Mouse (Mus musculus): Measurements from ENCODE around the gene Samd4. TPM values are rescaled to one million over a fixed set of nuclear protein-coding genes. Genes with fewer than 3 reads are reported as not detected.

The Samd4 gene
- polyA plus RNA-seq, 1 experiment from 2014 or later, result 6.3 TPM

DNA sequence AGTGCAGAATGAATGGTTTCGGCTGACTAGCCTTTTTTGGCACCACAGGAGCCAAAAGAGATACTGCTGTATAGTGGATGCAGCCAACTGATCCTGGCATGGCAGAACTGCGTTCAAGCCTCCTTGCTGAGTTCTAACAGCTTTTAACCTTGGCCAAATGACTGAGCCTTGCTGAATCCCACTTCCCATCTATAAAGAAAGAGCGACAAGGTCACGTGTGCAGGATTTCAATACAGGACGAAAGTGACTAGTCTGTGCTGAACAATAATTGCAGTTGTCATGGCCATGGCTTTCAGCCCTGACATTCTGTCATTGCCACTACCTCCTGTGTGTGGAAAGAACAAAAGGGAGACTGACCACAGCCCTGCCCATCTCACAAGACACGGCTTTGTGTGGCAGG, 99.5 kb downstream of the Samd4 start:
- no peak for ATAC-seq
- Histone ChIP-seq H3K27ac (ENCODE audit: low read length) (no peak overlapping the region), H3K27me3 (replicated peaks; ENCODE audit: insufficient read depth, low read length) (no peaks in the 10 kb centered on the region), H3K4me1 (ENCODE audit: insufficient read depth, low read depth, low read length) (no peaks in the 10 kb centered on the region), H3K4me2 (replicated peaks; ENCODE audit: low read depth, low read length) (no peak overlapping the region), H3K4me3 (ENCODE audit: low read depth, low read length) (no peak overlapping the region), H3K9ac (replicated peaks; ENCODE audit: low read depth) (no peak overlapping the region), H3K36me3 (ENCODE audit: insufficient read depth, low read length) (no peaks in the 10 kb centered on the region), H3K9me3 (ENCODE audit: low read length) (no peaks in the 10 kb centered on the region)
- TF ChIP-seq EP300 (IDR thresholded peaks at IDR 0.05) (no peak), CTCF (IDR thresholded peaks at IDR 0.05) (no peak)
- WGBS, result 83% methylated on average over 6 of the region's 6 CpGs
- no peak for DNase-seq (ENCODE audit: low spot score)

- peak; percentile 59 for ATAC-seq
- WGBS, result 54% methylated on average over 8 of the region's 8 CpGs
Observed at GRCm38 (mm10) chr14:46984542-46985125, 102.0 kb downstream of the Samd4 start.

GRCm38 (mm10) chr14:46989694-46990093, 107.0 kb downstream of the Samd4 start:
- no peaks in the 10 kb centered on the region for H3K9me3 ChIP-seq (ENCODE audit: low read length)
- peaks cover 4% of the 10 kb centered on the region; the same call in 1 of the 2 replicates for H3K4me1 ChIP-seq (ENCODE audit: insufficient read depth, low read depth, low read length)
- DNase-seq (ENCODE audit: low spot score) (peak; percentile 70), ATAC-seq (peak; percentile 68)
- H3K4me2 ChIP-seq (replicated peaks; ENCODE audit: low read depth, low read length), result no peak overlapping the region
- no peak overlapping the region for H3K9ac ChIP-seq (replicated peaks; ENCODE audit: low read depth)
- TF ChIP-seq CTCF (IDR thresholded peaks at IDR 0.05), result no peak
- TF ChIP-seq EP300 (IDR thresholded peaks at IDR 0.05), result no peak
- H3K4me3 ChIP-seq (ENCODE audit: low read depth, low read length), result no peak overlapping the region
- H3K36me3 ChIP-seq (ENCODE audit: insufficient read depth, low read length), result no peaks in the 10 kb centered on the region
- no peaks in the 10 kb centered on the region for H3K27me3 ChIP-seq (replicated peaks; ENCODE audit: insufficient read depth, low read length)
- WGBS, result 64% methylated on average over 4 of the region's 4 CpGs
- H3K27ac ChIP-seq (ENCODE audit: low read length), result no peak overlapping the region

More at GRCm38 (mm10) chr14:46984542-46985125, 102.0 kb downstream of the Samd4 start:
- Histone ChIP-seq H3K27me3 (replicated peaks; ENCODE audit: insufficient read depth, low read length) (no peaks in the 10 kb centered on the region), H3K27ac (ENCODE audit: low read length) (no peak overlapping the region), H3K4me1 (ENCODE audit: insufficient read depth, low read depth, low read length) (no peaks in the 10 kb centered on the region), H3K4me3 (ENCODE audit: low read depth, low read length) (no peak overlapping the region), H3K36me3 (ENCODE audit: insufficient read depth, low read length) (no peaks in the 10 kb centered on the region), H3K9ac (replicated peaks; ENCODE audit: low read depth) (no peak overlapping the region), H3K4me2 (replicated peaks; ENCODE audit: low read depth, low read length) (no peak overlapping the region), H3K9me3 (ENCODE audit: low read length) (no peaks in the 10 kb centered on the region)
- no peak for TF ChIP-seq CTCF (IDR thresholded peaks at IDR 0.05)
- TF ChIP-seq EP300 (IDR thresholded peaks at IDR 0.05), result no peak
- peak; percentile 54 for DNase-seq (ENCODE audit: low spot score)

- TF ChIP-seq CTCF (IDR thresholded peaks at IDR 0.05) (no peak), EP300 (IDR thresholded peaks at IDR 0.05) (no peak)
- ATAC-seq (no peak), DNase-seq (ENCODE audit: low spot score) (no peak)
- Histone ChIP-seq H3K4me1 (ENCODE audit: insufficient read depth, low read depth, low read length) (peaks cover 4% of the 10 kb centered on the region; the same call in 1 of the 2 replicates), H3K4me3 (ENCODE audit: low read depth, low read length) (no peak overlapping the region), H3K9me3 (ENCODE audit: low read length) (no peaks in the 10 kb centered on the region), H3K4me2 (replicated peaks; ENCODE audit: low read depth, low read length) (no peak overlapping the region), H3K36me3 (ENCODE audit: insufficient read depth, low read length) (no peaks in the 10 kb centered on the region), H3K27ac (ENCODE audit: low read length) (no peak overlapping the region), H3K27me3 (replicated peaks; ENCODE audit: insufficient read depth, low read length) (no peaks in the 10 kb centered on the region), H3K9ac (replicated peaks; ENCODE audit: low read depth) (no peak overlapping the region)
- WGBS, result 85% methylated on average over 3 of the region's 3 CpGs
Observed at GRCm38 (mm10) chr14:46990450-46990849, 107.8 kb downstream of the Samd4 start.

DNA sequence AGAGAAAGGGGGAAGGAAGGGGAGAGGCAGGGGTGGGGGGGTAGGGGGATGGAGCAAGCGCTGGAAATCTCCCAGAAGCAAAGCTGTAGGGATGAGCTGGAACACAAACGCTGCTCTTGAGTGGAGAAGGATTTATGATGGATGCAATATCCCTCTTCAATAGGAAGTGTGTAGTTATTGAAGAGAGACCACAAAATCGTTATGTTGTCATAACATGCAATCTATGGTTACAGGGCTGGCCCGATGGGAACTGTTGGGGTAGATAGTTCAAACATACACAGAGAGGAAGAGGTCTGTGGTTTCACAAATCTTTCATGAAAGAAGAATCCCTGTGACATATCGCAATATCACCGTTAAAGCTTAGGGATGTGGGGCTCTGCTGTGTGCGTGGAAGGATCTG, 112.0 kb downstream of the Samd4 start:
- H3K4me2 ChIP-seq (replicated peaks; ENCODE audit: low read depth, low read length), result no peak overlapping the region
- 63% methylated on average over 7 of the region's 7 CpGs for WGBS

DNA sequence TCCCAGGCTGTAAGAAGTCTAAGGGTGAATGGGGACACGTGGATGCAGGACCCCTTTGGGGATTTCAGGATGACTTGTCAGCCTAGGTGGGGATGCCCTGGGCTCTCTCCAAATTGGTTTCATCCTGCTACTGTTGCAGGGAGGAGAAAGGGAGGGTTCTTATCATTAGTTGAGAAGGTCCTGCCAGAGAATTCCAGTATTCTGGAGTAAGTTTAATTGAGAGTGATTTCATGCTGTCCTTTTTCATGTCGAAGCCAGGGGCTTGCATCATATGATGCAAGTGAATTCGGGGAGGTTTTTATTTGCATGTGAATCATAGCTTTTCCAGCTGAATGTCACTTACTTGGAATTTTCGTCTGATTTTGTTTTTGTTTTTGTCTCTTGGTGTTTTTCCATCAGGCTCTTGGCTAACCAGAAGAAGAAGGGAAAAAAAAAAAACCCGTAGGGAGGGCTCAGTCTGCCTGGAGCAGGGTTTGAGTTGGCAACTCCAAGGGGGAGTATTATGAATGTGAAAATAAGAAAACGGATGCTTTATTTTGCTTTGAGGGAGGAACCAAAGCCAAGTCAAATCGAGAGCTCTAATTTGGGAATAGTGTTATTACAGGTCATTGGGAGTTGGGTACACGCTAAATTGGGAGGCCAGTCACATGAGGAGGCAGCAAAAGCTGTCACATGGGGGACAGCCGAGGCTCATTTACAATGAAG, 116.8 kb downstream of the Samd4 start:
- Histone ChIP-seq H3K9ac (replicated peaks; ENCODE audit: low read depth) (no peak overlapping the region), H3K27ac (ENCODE audit: low read length) (peak overlapping the region; percentile 28; the same call in 1 of the 2 replicates), H3K4me2 (replicated peaks; ENCODE audit: low read depth, low read length) (no peak overlapping the region), H3K27me3 (replicated peaks; ENCODE audit: insufficient read depth, low read length) (no peaks in the 10 kb centered on the region), H3K4me1 (ENCODE audit: insufficient read depth, low read depth, low read length) (no peaks in the 10 kb centered on the region), H3K9me3 (ENCODE audit: low read length) (no peaks in the 10 kb centered on the region), H3K4me3 (ENCODE audit: low read depth, low read length) (no peak overlapping the region), H3K36me3 (ENCODE audit: insufficient read depth, low read length) (no peaks in the 10 kb centered on the region)
- DNase-seq (ENCODE audit: low spot score) (peak; percentile 92), ATAC-seq (peak; percentile 74)
- WGBS, result 48% methylated on average over 9 of the region's 9 CpGs
- TF ChIP-seq CTCF (IDR thresholded peaks at IDR 0.05) (no peak), EP300 (IDR thresholded peaks at IDR 0.05) (peak; percentile 42; the same call in 1 of the 2 replicates)

More for the DNA sequence above, 112.0 kb downstream of the Samd4 start:
- Histone ChIP-seq H3K4me3 (ENCODE audit: low read depth, low read length) (no peak overlapping the region), H3K36me3 (ENCODE audit: insufficient read depth, low read length) (no peaks in the 10 kb centered on the region), H3K27ac (ENCODE audit: low read length) (no peak overlapping the region), H3K9ac (replicated peaks; ENCODE audit: low read depth) (no peak overlapping the region), H3K4me1 (ENCODE audit: insufficient read depth, low read depth, low read length) (peaks cover 4% of the 10 kb centered on the region; the same call in 1 of the 2 replicates), H3K27me3 (replicated peaks; ENCODE audit: insufficient read depth, low read length) (no peaks in the 10 kb centered on the region), H3K9me3 (ENCODE audit: low read length) (no peaks in the 10 kb centered on the region)
- ATAC-seq (no peak), DNase-seq (ENCODE audit: low spot score) (peak; percentile 41)
- TF ChIP-seq EP300 (IDR thresholded peaks at IDR 0.05) (no peak), CTCF (IDR thresholded peaks at IDR 0.05) (no peak)
